Mouse (Mus musculus): ENCODE data around the gene Dock7. TPM values are rescaled to one million over a fixed set of nuclear protein-coding genes. Genes with fewer than 3 reads are reported as not detected.

The Dock7 gene
- polyA plus RNA-seq, 1 experiment from 2014 or later, result 38.9 TPM

GRCm38 (mm10) chr4:99141578-99141977 is 20.9 kb upstream of the Dock7 start:
- DNase-seq (ENCODE audit: low spot score), result no peak
- no peaks in the 10 kb centered on the region for H3K9me3 ChIP-seq (replicated peaks; ENCODE audit: low read length)
- no peak overlapping the region for H3K9ac ChIP-seq (ENCODE audit: low read depth, low read length)
- no peaks in the 10 kb centered on the region; the same call in 1 of the 2 replicates for H3K4me1 ChIP-seq (replicated peaks; ENCODE audit: insufficient read depth, low read length)
- no peak for TF ChIP-seq CTCF (IDR thresholded peaks at IDR 0.05; ENCODE audit: low read depth)
- H3K4me2 ChIP-seq (ENCODE audit: low read length), result no peak overlapping the region
- no peaks in the 10 kb centered on the region for H3K27me3 ChIP-seq (ENCODE audit: insufficient read depth, low read length)
- H3K4me3 ChIP-seq (replicated peaks; ENCODE audit: low read depth, low read length), result no peak overlapping the region
- H3K36me3 ChIP-seq (ENCODE audit: insufficient read depth, low read length), result no peaks in the 10 kb centered on the region
- WGBS, result 42% methylated on average over 3 of the region's 3 CpGs
- 0 out of 2 replicates have a peak, but pooled peaks have one; percentile 57 for ATAC-seq (replicated peaks; ENCODE audit: low FRiP score, low read depth)
- H3K27ac ChIP-seq, result no peak overlapping the region

- no peaks in the 10 kb centered on the region for H3K9me3 ChIP-seq (replicated peaks; ENCODE audit: low read length)
- no peaks in the 10 kb centered on the region; the same call in 1 of the 2 replicates for H3K4me1 ChIP-seq (replicated peaks; ENCODE audit: insufficient read depth, low read length)
- H3K27me3 ChIP-seq (ENCODE audit: insufficient read depth, low read length), result no peaks in the 10 kb centered on the region
- DNase-seq (ENCODE audit: low spot score), result no peak
- no peaks in the 10 kb centered on the region for H3K36me3 ChIP-seq (ENCODE audit: insufficient read depth, low read length)
- 77% methylated on average over 1 of the region's 1 CpGs for WGBS
- no peak overlapping the region for H3K9ac ChIP-seq (ENCODE audit: low read depth, low read length)
- no peak for TF ChIP-seq CTCF (IDR thresholded peaks at IDR 0.05; ENCODE audit: low read depth)
- no peak for ATAC-seq (replicated peaks; ENCODE audit: low FRiP score, low read depth)
- no peak overlapping the region for H3K27ac ChIP-seq
- no peak overlapping the region for H3K4me2 ChIP-seq (ENCODE audit: low read length)
- H3K4me3 ChIP-seq (replicated peaks; ENCODE audit: low read depth, low read length), result no peak overlapping the region
These were observed 20.5 kb upstream of the Dock7 start for GRCm38 (mm10) chr4:99141171-99141570.

- TF ChIP-seq CTCF (IDR thresholded peaks at IDR 0.05; ENCODE audit: low read depth), result no peak
- Histone ChIP-seq H3K4me2 (ENCODE audit: low read length) (no peak overlapping the region), H3K27me3 (ENCODE audit: insufficient read depth, low read length) (no peaks in the 10 kb centered on the region), H3K9ac (ENCODE audit: low read depth, low read length) (no peak overlapping the region), H3K4me3 (replicated peaks; ENCODE audit: low read depth, low read length) (no peak overlapping the region), H3K9me3 (replicated peaks; ENCODE audit: low read length) (no peaks in the 10 kb centered on the region), H3K4me1 (replicated peaks; ENCODE audit: insufficient read depth, low read length) (no peaks in the 10 kb centered on the region; the same call in 1 of the 2 replicates), H3K27ac (no peak overlapping the region), H3K36me3 (ENCODE audit: insufficient read depth, low read length) (no peaks in the 10 kb centered on the region)
- ATAC-seq (replicated peaks; ENCODE audit: low FRiP score, low read depth) (no peak), DNase-seq (ENCODE audit: low spot score) (no peak)
- WGBS, result 52% methylated on average over 8 of the region's 8 CpGs
These were observed 17.4 kb upstream of the Dock7 start for GRCm38 (mm10) chr4:99137986-99138641.

GRCm38 (mm10) chr4:99134522-99134921 is 13.8 kb upstream of the Dock7 start:
- 70% methylated on average over 3 of the region's 3 CpGs for WGBS

GRCm38 (mm10) chr4:99133326-99133725 is 12.6 kb upstream of the Dock7 start:
- ATAC-seq (replicated peaks; ENCODE audit: low FRiP score, low read depth) (no peak), DNase-seq (ENCODE audit: low spot score) (no peak)
- Histone ChIP-seq H3K27me3 (ENCODE audit: insufficient read depth, low read length) (no peaks in the 10 kb centered on the region), H3K4me1 (replicated peaks; ENCODE audit: insufficient read depth, low read length) (no peaks in the 10 kb centered on the region), H3K4me2 (ENCODE audit: low read length) (no peak overlapping the region), H3K27ac (no peak overlapping the region), H3K9ac (ENCODE audit: low read depth, low read length) (no peak overlapping the region), H3K4me3 (replicated peaks; ENCODE audit: low read depth, low read length) (no peak overlapping the region), H3K36me3 (ENCODE audit: insufficient read depth, low read length) (no peaks in the 10 kb centered on the region), H3K9me3 (replicated peaks; ENCODE audit: low read length) (no peaks in the 10 kb centered on the region)
- WGBS, result 93% methylated on average over 8 of the region's 8 CpGs
- no peak for TF ChIP-seq CTCF (IDR thresholded peaks at IDR 0.05; ENCODE audit: low read depth)

More at GRCm38 (mm10) chr4:99134522-99134921, 13.8 kb upstream of the Dock7 start:
- Histone ChIP-seq H3K4me2 (ENCODE audit: low read length) (no peak overlapping the region), H3K27ac (no peak overlapping the region), H3K27me3 (ENCODE audit: insufficient read depth, low read length) (no peaks in the 10 kb centered on the region), H3K36me3 (ENCODE audit: insufficient read depth, low read length) (no peaks in the 10 kb centered on the region), H3K4me1 (replicated peaks; ENCODE audit: insufficient read depth, low read length) (no peaks in the 10 kb centered on the region), H3K9me3 (replicated peaks; ENCODE audit: low read length) (no peaks in the 10 kb centered on the region), H3K4me3 (replicated peaks; ENCODE audit: low read depth, low read length) (no peak overlapping the region), H3K9ac (ENCODE audit: low read depth, low read length) (no peak overlapping the region)
- TF ChIP-seq CTCF (IDR thresholded peaks at IDR 0.05; ENCODE audit: low read depth), result no peak
- ATAC-seq (replicated peaks; ENCODE audit: low FRiP score, low read depth), result no peak
- no peak for DNase-seq (ENCODE audit: low spot score)

- no peak for DNase-seq (ENCODE audit: low spot score)
- Histone ChIP-seq H3K4me3 (replicated peaks; ENCODE audit: low read depth, low read length) (no peak overlapping the region), H3K27ac (no peak overlapping the region), H3K9ac (ENCODE audit: low read depth, low read length) (no peak overlapping the region), H3K27me3 (ENCODE audit: insufficient read depth, low read length) (no peaks in the 10 kb centered on the region), H3K36me3 (ENCODE audit: insufficient read depth, low read length) (no peaks in the 10 kb centered on the region), H3K4me2 (ENCODE audit: low read length) (no peak overlapping the region), H3K9me3 (replicated peaks; ENCODE audit: low read length) (no peaks in the 10 kb centered on the region), H3K4me1 (replicated peaks; ENCODE audit: insufficient read depth, low read length) (no peaks in the 10 kb centered on the region)
- WGBS, result 69% methylated on average over 6 of the region's 6 CpGs
- no peak for TF ChIP-seq CTCF (IDR thresholded peaks at IDR 0.05; ENCODE audit: low read depth)
- no peak for ATAC-seq (replicated peaks; ENCODE audit: low FRiP score, low read depth)
These were observed 12.0 kb upstream of the Dock7 start for GRCm38 (mm10) chr4:99132686-99133085.
